Mouse (Mus musculus) olfactory bulb, adult 2 months (tissue): ENCODE measurements around the gene Exoc2.

Experiments used
- CTCF ChIP-seq: fragments of 200-500 bp; IDR thresholded peaks from 2 replicates; pipeline ENCODE4 v1.5.1; 2012; ENCODE audit warnings: low read depth, mild to moderate bottlenecking, low read length, moderate library complexity; ENCODE audit not compliant: insufficient read depth
- POLR2A ChIP-seq: fragments of 200-500 bp; IDR thresholded peaks from 2 replicates; pipeline ENCODE4 v1.6.1; 2012; ENCODE audit warnings: mild to moderate bottlenecking, low read depth, low read length, moderate library complexity; ENCODE audit not compliant: insufficient read depth

GRCm38 (mm10) chr13:30792741-30793140 lies 181.2 kb downstream of the Exoc2 start:
- TF ChIP-seq POLR2A (no peak), CTCF (no peak)
